Mouse (Mus musculus) liver, postnatal 0 days (tissue): ENCODE measurements around the gene Fam155a.

Experiments
- CTCF ChIP-seq: sonication (generic); IDR thresholded peaks from 2 replicates; pipeline ENCODE4 v1.5.1; 2016; ENCODE audit warnings: antibody characterized with exemption, low read depth
- EP300 ChIP-seq: IDR thresholded peaks from 2 replicates; pipeline ENCODE4 v1.6.1; 2016; ENCODE audit warnings: antibody characterized with exemption, low read depth, mild to moderate bottlenecking

- no peak for TF ChIP-seq EP300
- TF ChIP-seq CTCF = no peak
Measured at GRCm38 (mm10) chr8:9418856-9419800, 351.8 kb downstream of the Fam155a start.
